Mouse (Mus musculus) intestine, embryonic 15.5 days (tissue): ENCODE data around the gene Otos. TPM values are rescaled to one million over a fixed set of nuclear protein-coding genes. Genes with fewer than 3 reads are reported as not detected.

Source experiments
- ATAC-seq: fragments of 200-750 bp; cut with Nextera tagmentation; 2 replicates; pipeline ENCODE4 v1.8.0; 2017; ENCODE audit warnings: moderate TSS enrichment, moderate library complexity
- H3K27ac ChIP-seq: fragments of 300-500 bp; sonication (generic); 2 replicates; pipeline ENCODE4 v1.5.1; 2015; ENCODE audit warnings: mild to moderate bottlenecking, inconsistent platforms
- H3K27me3 ChIP-seq: fragments of 300-500 bp; sonication (generic); replicated peaks from 2 replicates; pipeline ENCODE4 v1.6.1; 2015; ENCODE audit warnings: inconsistent platforms
- H3K36me3 ChIP-seq: fragments of 300-500 bp; sonication (generic); 2 replicates; pipeline ENCODE4 v1.6.1; 2015; ENCODE audit warnings: inconsistent platforms
- H3K4me1 ChIP-seq: fragments of 300-500 bp; sonication (generic); replicated peaks from 2 replicates; pipeline ENCODE4 v1.6.1; 2015; ENCODE audit warnings: inconsistent platforms
- H3K4me2 ChIP-seq: fragments of 300-500 bp; sonication (generic); replicated peaks from 2 replicates; pipeline ENCODE4 v1.6.1; 2015; ENCODE audit warnings: mild to moderate bottlenecking, inconsistent platforms
- H3K4me3 ChIP-seq: fragments of 300-500 bp; sonication (generic); replicated peaks from 2 replicates; pipeline ENCODE4 v1.5.1; 2015; ENCODE audit warnings: inconsistent platforms
- H3K9ac ChIP-seq: fragments of 300-500 bp; sonication (generic); 2 replicates; pipeline ENCODE4 v1.6.1; 2015; ENCODE audit warnings: inconsistent platforms
- H3K9me3 ChIP-seq: fragments of 300-500 bp; sonication (generic); 2 replicates; pipeline ENCODE4 v1.6.1; 2016; ENCODE audit warnings: inconsistent platforms
- WGBS: fragments of 180-500 bp; shearing (Covaris S2); methylation state at CpG from one replicate; pipeline ENCODE4 v1.1.7; 2015; 5-methylcytosine and 5-hydroxymethylcytosine counted together
- polyA plus RNA-seq: library from polyadenylated mRNA; unstranded; fragments of >200 nt; fragmentation: Nextera tagmentation; extraction: Ambion mirVana; gene quantifications from 2 replicates; pipeline ENCODE4 v1.2.1, GENCODE M21; 2015

Otos gene
- polyA plus RNA-seq = 0.15 and 0.18 TPM in 2 replicates

- Histone ChIP-seq H3K4me1 (no peaks in the 10 kb centered on the region; the same call in 1 of the 2 replicates), H3K36me3 (no peaks in the 10 kb centered on the region), H3K27me3 (no peaks in the 10 kb centered on the region), H3K4me3 (no peak within 1 kb of the TSS), H3K9me3 (no peaks in the 10 kb centered on the region), H3K9ac (no peak within 1 kb of the TSS), H3K27ac (no peak within 1 kb of the TSS), H3K4me2 (0 out of 2 replicates have a peak within 1 kb of the TSS, but pooled peaks have one; percentile 7)
- ATAC-seq = peak; percentile 42; the same call in 1 of the 2 replicates
- 21% methylated on average over 8 of the region's 8 CpGs for WGBS
These were observed at the start of gene Otos for GRCm38 (mm10) chr1:92648673-92649072. Gene Otos (minus strand): TSS chr1:92648841.

GRCm38 (mm10) chr1:92696848-92697247 is 48.2 kb upstream of the Otos start:
- 0 out of 2 replicates have a peak, but pooled peaks have one; percentile 62 for ATAC-seq
- peaks cover 7% of the 10 kb centered on the region for H3K4me1 ChIP-seq
- 30% methylated on average over 4 of the region's 4 CpGs for WGBS
- H3K9me3 ChIP-seq = no peaks in the 10 kb centered on the region
- no peak overlapping the region for H3K9ac ChIP-seq
- H3K4me2 ChIP-seq = no peak overlapping the region
- no peaks in the 10 kb centered on the region for H3K27me3 ChIP-seq
- H3K36me3 ChIP-seq = no peaks in the 10 kb centered on the region
- H3K27ac ChIP-seq = no peak overlapping the region
- no peak overlapping the region for H3K4me3 ChIP-seq

GRCm38 (mm10) chr1:92695751-92696150 is 47.1 kb upstream of the Otos start:
- Histone ChIP-seq H3K9ac (no peak overlapping the region), H3K36me3 (no peaks in the 10 kb centered on the region), H3K4me1 (peaks cover 7% of the 10 kb centered on the region), H3K4me2 (no peak overlapping the region), H3K9me3 (no peaks in the 10 kb centered on the region), H3K27me3 (no peaks in the 10 kb centered on the region), H3K27ac (no peak overlapping the region), H3K4me3 (no peak overlapping the region)
- ATAC-seq = no peak
- 85% methylated on average over 5 of the region's 5 CpGs for WGBS

- no peak overlapping the region for H3K27ac ChIP-seq
- H3K4me3 ChIP-seq = no peak overlapping the region
- H3K9me3 ChIP-seq = no peaks in the 10 kb centered on the region
- no peak for ATAC-seq
- H3K27me3 ChIP-seq = no peaks in the 10 kb centered on the region
- 88% methylated on average over 3 of the region's 3 CpGs for WGBS
- H3K9ac ChIP-seq = no peak overlapping the region
- H3K4me2 ChIP-seq = no peak overlapping the region
- H3K36me3 ChIP-seq = no peaks in the 10 kb centered on the region
- no peaks in the 10 kb centered on the region for H3K4me1 ChIP-seq
These were observed 42.7 kb upstream of the Otos start for GRCm38 (mm10) chr1:92691166-92691844.

- no peaks in the 10 kb centered on the region for H3K27me3 ChIP-seq
- H3K9ac ChIP-seq = no peak overlapping the region
- H3K4me3 ChIP-seq = no peak overlapping the region
- no peaks in the 10 kb centered on the region for H3K36me3 ChIP-seq
- H3K9me3 ChIP-seq = no peaks in the 10 kb centered on the region
- H3K27ac ChIP-seq = no peak overlapping the region
- WGBS = 19% methylated on average over 8 of the region's 8 CpGs
- H3K4me2 ChIP-seq = no peak overlapping the region
- ATAC-seq = no peak
- no peaks in the 10 kb centered on the region for H3K4me1 ChIP-seq
These were observed 38.4 kb upstream of the Otos start for GRCm38 (mm10) chr1:92686994-92687393.

- WGBS = 85% methylated on average over 8 of the region's 8 CpGs
- Histone ChIP-seq H3K27me3 (no peaks in the 10 kb centered on the region), H3K4me2 (no peak overlapping the region), H3K36me3 (no peaks in the 10 kb centered on the region), H3K9me3 (no peaks in the 10 kb centered on the region), H3K27ac (no peak overlapping the region), H3K4me1 (no peaks in the 10 kb centered on the region), H3K9ac (no peak overlapping the region), H3K4me3 (no peak overlapping the region)
- no peak for ATAC-seq
These were observed 34.5 kb upstream of the Otos start for GRCm38 (mm10) chr1:92683151-92683550.

GRCm38 (mm10) chr1:92680668-92681603 is 32.3 kb upstream of the Otos start:
- H3K27ac ChIP-seq = no peak overlapping the region
- H3K9me3 ChIP-seq = no peaks in the 10 kb centered on the region
- ATAC-seq = no peak
- H3K4me3 ChIP-seq = no peak overlapping the region
- 27% methylated on average over 16 of the region's 16 CpGs for WGBS
- H3K4me1 ChIP-seq = no peaks in the 10 kb centered on the region
- H3K4me2 ChIP-seq = no peak overlapping the region
- no peaks in the 10 kb centered on the region for H3K27me3 ChIP-seq
- no peak overlapping the region for H3K9ac ChIP-seq
- H3K36me3 ChIP-seq = no peaks in the 10 kb centered on the region

- no peaks in the 10 kb centered on the region for H3K27me3 ChIP-seq
- no peak overlapping the region for H3K4me3 ChIP-seq
- no peaks in the 10 kb centered on the region for H3K4me1 ChIP-seq
- no peak overlapping the region for H3K9ac ChIP-seq
- H3K27ac ChIP-seq = no peak overlapping the region
- H3K9me3 ChIP-seq = no peaks in the 10 kb centered on the region
- no peak overlapping the region for H3K4me2 ChIP-seq
- H3K36me3 ChIP-seq = no peaks in the 10 kb centered on the region
- WGBS = 84% methylated on average over 5 of the region's 5 CpGs
- no peak for ATAC-seq
These were observed 30.1 kb upstream of the Otos start for GRCm38 (mm10) chr1:92678757-92679156.

GRCm38 (mm10) chr1:92676676-92676975 is 28.0 kb upstream of the Otos start:
- Histone ChIP-seq H3K4me3 (no peak overlapping the region), H3K4me2 (no peak overlapping the region), H3K36me3 (no peaks in the 10 kb centered on the region), H3K4me1 (no peaks in the 10 kb centered on the region), H3K27ac (no peak overlapping the region), H3K27me3 (no peaks in the 10 kb centered on the region), H3K9me3 (no peaks in the 10 kb centered on the region), H3K9ac (no peak overlapping the region)
- no peak for ATAC-seq
- WGBS = 83% methylated on average over 3 of the region's 3 CpGs

- Histone ChIP-seq H3K27ac (no peak overlapping the region), H3K4me1 (no peaks in the 10 kb centered on the region), H3K9ac (no peak overlapping the region), H3K36me3 (no peaks in the 10 kb centered on the region), H3K9me3 (no peaks in the 10 kb centered on the region), H3K4me3 (no peak overlapping the region), H3K27me3 (no peaks in the 10 kb centered on the region), H3K4me2 (no peak overlapping the region)
- ATAC-seq = no peak
- 75% methylated on average over 10 of the region's 10 CpGs for WGBS
These were observed 27.5 kb upstream of the Otos start for GRCm38 (mm10) chr1:92675932-92676675.

- Histone ChIP-seq H3K9me3 (no peaks in the 10 kb centered on the region), H3K4me1 (no peaks in the 10 kb centered on the region), H3K9ac (no peak overlapping the region), H3K4me2 (no peak overlapping the region), H3K27me3 (no peaks in the 10 kb centered on the region), H3K4me3 (no peak overlapping the region), H3K27ac (no peak overlapping the region), H3K36me3 (no peaks in the 10 kb centered on the region)
- WGBS = 77% methylated on average over 5 of the region's 5 CpGs
- ATAC-seq = no peak
These were observed 24.7 kb upstream of the Otos start for GRCm38 (mm10) chr1:92673258-92673782.

- ATAC-seq = no peak
- no peaks in the 10 kb centered on the region for H3K36me3 ChIP-seq
- 80% methylated on average over 4 of the region's 4 CpGs for WGBS
These were observed 22.7 kb upstream of the Otos start for GRCm38 (mm10) chr1:92671326-92671725.

More at GRCm38 (mm10) chr1:92671326-92671725, 22.7 kb upstream of the Otos start:
- H3K9ac ChIP-seq = no peak overlapping the region
- H3K9me3 ChIP-seq = no peaks in the 10 kb centered on the region
- no peaks in the 10 kb centered on the region for H3K4me1 ChIP-seq
- H3K4me2 ChIP-seq = no peak overlapping the region
- H3K27me3 ChIP-seq = no peaks in the 10 kb centered on the region
- H3K4me3 ChIP-seq = no peak overlapping the region
- H3K27ac ChIP-seq = no peak overlapping the region
